Mouse (Mus musculus) intestine, embryonic 16.5 days (tissue): Measurements from ENCODE around the gene Pkd2l1. TPM values are rescaled to one million over a fixed set of nuclear protein-coding genes. Genes with fewer than 3 reads are reported as not detected.

ENCODE experiments used
- ATAC-seq: fragments of 200-750 bp; cut with Nextera tagmentation; 2 replicates; pipeline ENCODE4 v1.8.0; 2017; ENCODE audit warnings: moderate TSS enrichment, moderate library complexity
- H3K27ac ChIP-seq: fragments of 300-500 bp; sonication (generic); 2 replicates; pipeline ENCODE4 v1.5.1; 2014; ENCODE audit warnings: mild to moderate bottlenecking, low read length
- H3K27me3 ChIP-seq: fragments of 300-500 bp; sonication (generic); replicated peaks from 2 replicates; pipeline ENCODE4 v1.6.1; 2014; ENCODE audit warnings: low read length, control low read depth, mixed read lengths; ENCODE audit not compliant: control insufficient read depth, insufficient read depth
- H3K36me3 ChIP-seq: fragments of 300-500 bp; sonication (generic); 2 replicates; pipeline ENCODE4 v1.6.1; 2014; ENCODE audit warnings: low read length, control low read depth; ENCODE audit not compliant: control insufficient read depth, insufficient read depth
- H3K4me1 ChIP-seq: fragments of 300-500 bp; sonication (generic); 2 replicates; pipeline ENCODE4 v1.6.1; 2014; ENCODE audit warnings: low read length, control low read depth, mixed read lengths; ENCODE audit not compliant: control insufficient read depth, insufficient read depth
- H3K4me2 ChIP-seq: fragments of 300-500 bp; sonication (generic); 2 replicates; pipeline ENCODE4 v1.6.1; 2014; ENCODE audit warnings: low read depth, low read length, control low read depth
- H3K4me3 ChIP-seq: fragments of 300-500 bp; sonication (generic); 2 replicates; pipeline ENCODE4 v1.5.1; 2014; ENCODE audit warnings: mild to moderate bottlenecking, low read length
- H3K9ac ChIP-seq: fragments of 300-500 bp; sonication (generic); 2 replicates; pipeline ENCODE4 v1.6.1; 2014; ENCODE audit warnings: low read depth, low read length
- H3K9me3 ChIP-seq: fragments of 300-500 bp; sonication (generic); 2 replicates; pipeline ENCODE4 v1.6.1; 2016; ENCODE audit warnings: low read length, control low read depth; ENCODE audit not compliant: control insufficient read depth
- WGBS: fragments of 180-500 bp; shearing (Covaris S2); extraction: QIAGEN DNeasy Blood & Tissue Kit; methylation state at CpG from one replicate; pipeline ENCODE4 v1.1.7; 2014; 5-methylcytosine and 5-hydroxymethylcytosine counted together
- polyA plus RNA-seq: library from polyadenylated mRNA; unstranded; fragments of >200 nt; fragmentation: Nextera tagmentation; extraction: Ambion mirVana; gene quantifications from 2 replicates; pipeline ENCODE4 v1.2.1, GENCODE M21; 2015

The Pkd2l1 gene
- polyA plus RNA-seq, 1 experiment from 2014 or later: not detected

DNA sequence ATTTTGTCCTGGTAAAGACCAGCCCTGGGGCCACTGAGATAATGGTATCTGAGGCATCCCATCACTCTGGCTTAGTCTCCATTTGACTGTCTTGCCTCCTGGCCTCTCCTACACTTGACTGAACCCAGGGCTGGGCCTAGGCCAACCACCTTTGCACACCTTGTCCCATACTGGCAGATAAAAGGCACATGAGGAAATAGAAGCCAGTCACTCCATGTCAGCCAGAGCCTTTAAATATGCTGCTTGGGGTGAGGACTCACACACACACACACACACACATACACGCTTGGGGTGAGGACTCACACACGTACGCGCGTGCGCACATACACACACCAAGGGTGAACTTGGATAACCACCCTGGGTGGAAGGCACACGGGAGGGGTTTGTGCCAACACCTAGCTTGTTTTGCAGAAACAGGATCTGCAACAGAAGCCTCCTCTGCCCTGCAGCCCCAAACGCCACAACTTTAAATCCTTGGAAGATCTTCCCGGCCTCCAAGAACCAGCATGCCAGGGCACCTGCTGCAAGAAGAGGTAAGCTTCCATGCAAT lies 10.8 kb upstream of the Pkd2l1 start, which contains the start of gene Scd3:
Gene Scd3, plus strand, starts transcription at position 255 of the 550 bp plus-strand sequence.
- no peak within 1 kb of the TSS for H3K4me3 ChIP-seq
- no peaks in the 10 kb centered on the region for H3K9me3 ChIP-seq
- no peaks in the 10 kb centered on the region for H3K36me3 ChIP-seq
- H3K4me2 ChIP-seq: no peak within 1 kb of the TSS
- H3K4me1 ChIP-seq: no peaks in the 10 kb centered on the region
- WGBS: 96% methylated on average over 9 of the region's 9 CpGs
- no peaks in the 10 kb centered on the region for H3K27me3 ChIP-seq
- no peak within 1 kb of the TSS for H3K27ac ChIP-seq
- no peak within 1 kb of the TSS for H3K9ac ChIP-seq
- ATAC-seq: no peak

DNA sequence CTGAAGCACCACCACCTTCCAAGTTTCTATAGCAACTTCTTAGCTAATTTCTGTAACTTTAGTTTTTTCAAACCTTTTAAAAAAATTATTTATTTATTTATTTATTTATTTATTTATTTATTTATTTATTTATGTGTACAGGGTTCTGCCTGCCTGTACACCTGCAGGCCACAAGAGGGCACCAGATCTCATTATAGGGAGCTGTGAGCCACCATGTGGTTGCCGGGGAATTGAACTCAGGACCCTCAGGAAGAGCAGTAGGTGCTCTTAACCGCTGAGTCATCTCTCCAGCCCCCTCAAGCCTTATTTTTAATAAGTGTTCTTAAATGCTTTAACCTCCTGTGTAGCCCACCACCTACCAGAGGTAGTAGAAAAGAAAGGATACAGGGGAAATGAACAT lies 6.7 kb upstream of the Pkd2l1 start:
- Histone ChIP-seq H3K4me1 (no peaks in the 10 kb centered on the region), H3K4me3 (no peak overlapping the region), H3K4me2 (no peak overlapping the region), H3K9ac (no peak overlapping the region), H3K27me3 (no peaks in the 10 kb centered on the region), H3K27ac (no peak overlapping the region), H3K36me3 (no peaks in the 10 kb centered on the region), H3K9me3 (no peaks in the 10 kb centered on the region)
- no peak for ATAC-seq
- 74% methylated on average over 2 of the region's 2 CpGs for WGBS

DNA sequence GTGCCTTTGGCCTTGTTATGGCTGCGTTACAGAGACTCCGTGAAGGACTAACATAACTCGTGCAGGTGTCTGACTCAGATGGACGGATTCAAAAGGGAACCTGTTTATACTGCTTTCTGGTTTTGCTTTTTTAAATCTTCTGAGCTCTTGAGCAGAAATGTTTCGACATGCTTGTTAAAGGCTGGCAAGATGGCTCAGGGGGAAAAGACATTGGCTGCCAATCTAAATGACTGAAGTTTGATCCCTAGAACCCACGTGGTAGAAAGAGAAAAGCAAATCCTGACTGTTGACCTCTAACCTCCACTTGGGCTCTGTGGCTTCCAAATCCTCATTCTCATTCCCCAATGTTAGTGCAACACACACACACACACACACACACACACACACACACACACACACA lies 6.3 kb upstream of the Pkd2l1 start:
- WGBS: 89% methylated on average over 6 of the region's 6 CpGs

DNA sequence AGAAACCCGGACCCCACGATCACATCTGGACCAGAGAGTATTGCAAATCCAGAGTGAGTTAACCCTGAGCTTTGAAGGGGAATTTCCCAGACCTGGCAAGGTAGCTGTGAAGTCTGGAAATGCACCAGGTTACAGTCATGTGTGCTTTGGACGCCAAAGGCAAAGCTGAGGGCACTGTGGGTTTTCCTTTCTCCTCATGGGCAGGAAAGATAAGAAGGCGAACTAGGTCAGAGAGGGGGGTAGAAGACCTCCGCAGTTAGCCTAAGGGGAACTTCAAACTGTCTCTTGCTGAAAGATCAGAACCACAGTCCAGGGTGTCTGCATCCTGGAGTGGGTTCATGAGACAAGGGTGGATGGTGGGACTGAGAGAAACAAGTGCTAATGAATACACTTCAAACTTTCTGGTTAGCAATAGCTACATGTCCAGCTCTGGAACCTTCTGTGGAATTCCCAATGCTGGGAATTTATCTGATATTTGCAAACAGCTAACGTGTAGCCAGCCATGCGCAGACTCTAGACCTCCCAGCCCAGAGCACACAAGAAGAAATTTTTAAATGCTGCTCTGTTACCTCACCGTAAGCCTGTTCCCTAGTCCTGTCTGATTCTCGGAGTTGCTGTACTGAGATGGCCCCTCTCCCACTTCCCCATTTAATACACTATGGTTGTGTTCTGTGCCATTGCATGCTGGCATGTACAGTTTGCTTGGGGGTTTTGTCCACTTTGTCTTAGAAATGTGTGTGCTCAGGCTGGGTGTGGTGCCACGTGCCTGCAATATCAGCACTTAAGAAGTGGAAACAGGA lies 5.0 kb upstream of the Pkd2l1 start:
- H3K9ac ChIP-seq: no peak overlapping the region
- 84% methylated on average over 10 of the region's 10 CpGs for WGBS
- H3K9me3 ChIP-seq: no peaks in the 10 kb centered on the region

More for the DNA sequence above, 6.3 kb upstream of the Pkd2l1 start:
- no peak overlapping the region for H3K4me3 ChIP-seq
- H3K27ac ChIP-seq: no peak overlapping the region
- no peaks in the 10 kb centered on the region for H3K27me3 ChIP-seq
- H3K36me3 ChIP-seq: no peaks in the 10 kb centered on the region
- H3K4me1 ChIP-seq: no peaks in the 10 kb centered on the region
- H3K4me2 ChIP-seq: no peak overlapping the region
- no peak overlapping the region for H3K9ac ChIP-seq
- ATAC-seq: no peak
- no peaks in the 10 kb centered on the region for H3K9me3 ChIP-seq

DNA sequence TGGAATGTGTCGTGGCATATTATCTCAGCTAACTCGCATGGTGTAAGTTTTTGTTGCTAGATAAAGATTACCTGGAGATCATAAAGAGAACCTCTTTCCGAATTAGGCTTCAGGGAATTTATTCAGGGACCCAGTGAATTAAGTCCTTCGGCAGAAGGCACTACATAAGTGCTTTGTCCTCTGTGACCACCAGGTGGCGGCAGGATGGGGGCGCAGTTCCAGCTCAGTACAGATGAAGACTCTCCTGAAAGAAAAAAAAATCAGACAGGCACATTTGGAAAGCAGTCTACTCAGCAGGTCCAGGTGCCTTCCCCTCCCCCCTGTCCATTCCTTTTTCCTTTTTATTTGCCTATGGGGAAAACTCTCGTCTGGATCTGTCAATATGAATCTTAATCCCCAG lies 2.9 kb upstream of the Pkd2l1 start:
- WGBS: 20% methylated on average over 7 of the region's 7 CpGs
- Histone ChIP-seq H3K4me2 (no peak overlapping the region), H3K4me1 (no peaks in the 10 kb centered on the region), H3K9ac (no peak overlapping the region), H3K4me3 (no peak overlapping the region), H3K27ac (no peak overlapping the region), H3K36me3 (no peaks in the 10 kb centered on the region), H3K9me3 (no peaks in the 10 kb centered on the region), H3K27me3 (no peaks in the 10 kb centered on the region)
- ATAC-seq: no peak

More for the DNA sequence above, 5.0 kb upstream of the Pkd2l1 start:
- H3K4me1 ChIP-seq: no peaks in the 10 kb centered on the region
- no peak overlapping the region for H3K4me2 ChIP-seq
- ATAC-seq: no peak
- H3K4me3 ChIP-seq: no peak overlapping the region
- H3K27ac ChIP-seq: no peak overlapping the region
- H3K27me3 ChIP-seq: no peaks in the 10 kb centered on the region
- H3K36me3 ChIP-seq: no peaks in the 10 kb centered on the region

DNA sequence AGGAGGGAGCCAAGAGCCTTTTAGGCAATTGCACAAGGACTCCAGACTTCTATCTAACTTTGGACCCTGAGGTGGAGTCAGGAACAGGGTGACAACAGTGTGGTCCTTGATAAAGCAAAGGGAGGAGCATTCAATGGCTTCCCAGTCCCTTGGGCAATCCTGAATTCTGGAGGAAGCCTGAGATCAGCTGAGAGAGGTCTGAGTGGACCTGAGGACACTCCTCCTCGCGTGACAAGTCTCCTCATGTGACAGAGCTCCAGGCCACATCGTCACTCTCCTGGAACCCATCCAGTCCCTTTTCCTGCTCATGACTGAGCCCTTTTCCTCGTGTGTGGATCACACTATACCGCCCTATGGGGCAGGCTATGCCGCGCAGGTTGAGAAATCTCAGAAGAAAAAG lies 1.7 kb upstream of the Pkd2l1 start:
- Histone ChIP-seq H3K4me2 (no peak overlapping the region), H3K9me3 (no peaks in the 10 kb centered on the region), H3K27me3 (no peaks in the 10 kb centered on the region), H3K4me1 (no peaks in the 10 kb centered on the region), H3K4me3 (no peak overlapping the region), H3K9ac (no peak overlapping the region), H3K27ac (no peak overlapping the region), H3K36me3 (no peaks in the 10 kb centered on the region)
- WGBS: 73% methylated on average over 7 of the region's 7 CpGs
- ATAC-seq: no peak

DNA sequence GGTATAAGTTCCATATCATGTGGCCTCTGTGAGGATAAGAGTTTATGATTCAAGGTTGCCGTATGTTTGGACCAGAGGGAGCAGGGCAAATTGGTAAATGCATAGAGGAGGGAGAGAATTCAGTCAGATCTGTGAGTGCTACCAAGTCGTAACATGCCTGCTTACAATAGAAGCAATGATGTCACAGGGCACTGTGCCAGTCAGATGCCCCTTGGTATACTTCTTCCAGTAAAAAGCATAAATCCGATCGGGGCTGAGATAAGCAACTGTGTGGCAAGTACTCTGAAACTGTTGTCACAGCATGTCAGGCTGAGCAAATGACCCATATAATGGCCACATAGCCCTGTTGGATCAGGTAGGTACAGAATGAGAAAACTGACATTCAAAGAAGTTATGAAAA lies 3.2 kb downstream of the Pkd2l1 start:
- 80% methylated on average over 4 of the region's 4 CpGs for WGBS
- H3K36me3 ChIP-seq: no peaks in the 10 kb centered on the region
- H3K27me3 ChIP-seq: no peaks in the 10 kb centered on the region
- no peak for ATAC-seq
- no peak overlapping the region for H3K4me3 ChIP-seq
- H3K9me3 ChIP-seq: no peaks in the 10 kb centered on the region
- no peak overlapping the region for H3K9ac ChIP-seq
- no peak overlapping the region for H3K4me2 ChIP-seq
- H3K27ac ChIP-seq: no peak overlapping the region
- no peaks in the 10 kb centered on the region for H3K4me1 ChIP-seq

DNA sequence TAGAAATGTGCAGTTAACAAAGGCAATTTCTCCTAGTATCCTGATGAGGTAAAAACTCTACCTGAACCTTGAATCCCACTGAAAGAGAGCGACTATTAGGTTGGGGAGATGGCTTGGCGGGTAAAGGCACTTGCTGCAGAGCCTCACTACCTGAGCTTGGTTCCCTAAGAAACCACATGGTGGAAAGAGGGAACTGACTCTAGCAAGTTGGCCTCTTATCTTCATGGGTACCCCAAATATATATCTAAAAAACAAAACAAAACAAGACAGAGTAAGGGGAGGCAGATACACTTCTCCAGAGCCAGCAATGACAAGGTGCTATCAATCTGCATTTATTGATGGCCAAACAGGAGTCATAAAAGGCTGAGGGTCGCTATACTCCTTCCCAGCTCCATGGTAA lies 8.3 kb downstream of the Pkd2l1 start:
- Histone ChIP-seq H3K9me3 (no peaks in the 10 kb centered on the region), H3K4me3 (no peak overlapping the region), H3K9ac (no peak overlapping the region), H3K27me3 (no peaks in the 10 kb centered on the region), H3K36me3 (no peaks in the 10 kb centered on the region), H3K4me1 (no peaks in the 10 kb centered on the region), H3K27ac (no peak overlapping the region), H3K4me2 (no peak overlapping the region)
- WGBS: 68% methylated on average over 3 of the region's 3 CpGs
- no peak for ATAC-seq

DNA sequence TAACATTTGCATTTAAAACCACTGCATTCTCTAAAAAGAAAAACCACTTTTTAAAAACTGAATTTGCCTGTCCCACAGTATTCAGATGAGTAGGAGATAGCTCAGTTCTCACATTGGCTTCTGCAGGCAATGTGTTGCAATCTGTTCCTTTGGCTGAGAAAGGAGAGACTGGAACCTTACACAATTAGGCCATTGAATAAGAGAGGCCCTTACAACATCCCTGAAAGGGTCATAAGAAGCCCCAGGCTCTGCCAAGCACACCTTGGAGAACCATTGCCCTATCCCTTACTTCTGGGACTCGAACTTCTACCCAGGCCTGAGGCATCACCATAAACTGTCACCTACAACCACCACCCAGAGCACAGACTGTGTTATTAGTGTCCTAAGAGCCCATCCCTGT lies 11.7 kb downstream of the Pkd2l1 start:
- H3K4me2 ChIP-seq: no peak overlapping the region
- H3K4me3 ChIP-seq: no peak overlapping the region
- H3K4me1 ChIP-seq: no peaks in the 10 kb centered on the region
- 88% methylated on average over 1 of the region's 1 CpGs for WGBS
- no peak overlapping the region for H3K9ac ChIP-seq
- ATAC-seq: no peak
- H3K27ac ChIP-seq: no peak overlapping the region
- no peaks in the 10 kb centered on the region for H3K27me3 ChIP-seq
- no peaks in the 10 kb centered on the region for H3K9me3 ChIP-seq
- H3K36me3 ChIP-seq: no peaks in the 10 kb centered on the region
